Mouse (Mus musculus) ovary, adult 10 weeks (tissue): ENCODE results near the gene Mmp25. TPM values are rescaled to one million over a fixed set of nuclear protein-coding genes. Genes with fewer than 3 reads are reported as not detected.

Experiments used
- polyA plus RNA-seq: library from polyadenylated mRNA; stranded (reverse); fragments of 350-450 nt; fragmentation: Illumina TruSeq; extraction: RNeasy Lipid Tissue Mini Kit (QIAGEN cat#74804); gene quantifications from one replicate; pipeline ENCODE4 v1.2.3, GENCODE M21; 2014

The Mmp25 gene
- 0.26 TPM for polyA plus RNA-seq

GRCm38 (mm10) chr17:23644613-23645495 is at the start of gene Mmp25:
Gene Mmp25, minus strand, starts transcription at chr17:23645277.

GRCm38 (mm10) chr17:23683856-23684672 is 39.0 kb upstream of the Mmp25 start, which contains the start of gene Cldn9:
Gene Cldn9, minus strand, starts transcription at chr17:23684026.

GRCm38 (mm10) chr17:23679127-23679835 is 34.2 kb upstream of the Mmp25 start, which contains the start of gene Cldn6:
Gene Cldn6, plus strand, starts transcription at chr17:23679249.

GRCm38 (mm10) chr17:23677236-23677679 is 32.2 kb upstream of the Mmp25 start, which contains the start of gene Tnfrsf12a:
Gene Tnfrsf12a, minus strand, starts transcription at chr17:23677468.

GRCm38 (mm10) chr17:23673424-23674073 is 28.5 kb upstream of the Mmp25 start, which contains the start of the genes Hcfc1r1 and Thoc6:
Gene Hcfc1r1, plus strand, starts transcription at chr17:23673596.
Gene Thoc6, minus strand, starts transcription at chr17:23673882.

GRCm38 (mm10) chr17:23660117-23660875 is 15.2 kb upstream of the Mmp25 start, which contains the start of gene Bicdl2:
Gene Bicdl2, plus strand, starts transcription at chr17:23660506.

GRCm38 (mm10) chr17:23600641-23601622 is 44.1 kb downstream of the Mmp25 start, which contains the start of gene Zscan10:
Gene Zscan10, plus strand, starts transcription at chr17:23600856.

GRCm38 (mm10) chr17:23598582-23599552 is 46.2 kb downstream of the Mmp25 start, which contains the start of gene Zfp13:
Gene Zfp13, minus strand, starts transcription at chr17:23599487.

Other genes with a start within 250 kb of the Mmp25 start
- not detected for gene Vmn2r117, start 165.6 kb downstream of the Mmp25 start, polyA plus RNA-seq
- gene Zfp213, start 81.0 kb downstream of the Mmp25 start, polyA plus RNA-seq: 1.5 TPM
- not detected for gene Zfp13, start 45.8 kb downstream of the Mmp25 start, polyA plus RNA-seq
- not detected for gene Zscan10, start 44.4 kb downstream of the Mmp25 start, polyA plus RNA-seq
- not detected for gene Bicdl2, start 15.2 kb upstream of the Mmp25 start, polyA plus RNA-seq
- gene Hcfc1r1, start 28.3 kb upstream of the Mmp25 start, polyA plus RNA-seq: 3.5 TPM
- gene Thoc6, start 28.6 kb upstream of the Mmp25 start, polyA plus RNA-seq: 3.6 TPM
- not detected for gene Tnfrsf12a, start 32.2 kb upstream of the Mmp25 start, polyA plus RNA-seq
- gene Cldn6, start 34.0 kb upstream of the Mmp25 start, polyA plus RNA-seq: not detected
- gene Cldn9, start 38.7 kb upstream of the Mmp25 start, polyA plus RNA-seq: not detected
- gene 1520401A03Rik, start 77.5 kb upstream of the Mmp25 start, polyA plus RNA-seq: not detected
- gene Pkmyt1, start 81.1 kb upstream of the Mmp25 start, polyA plus RNA-seq: 0.46 TPM
- gene Paqr4, start 95.6 kb upstream of the Mmp25 start, polyA plus RNA-seq: 2.0 TPM
- not detected for gene Kremen2, start 100.6 kb upstream of the Mmp25 start, polyA plus RNA-seq
- gene Flywch1, start 126.3 kb upstream of the Mmp25 start, polyA plus RNA-seq: 0.34 TPM
- gene Flywch2, start 140.8 kb upstream of the Mmp25 start, polyA plus RNA-seq: not detected
- gene Srrm2, start 145.3 kb upstream of the Mmp25 start, polyA plus RNA-seq: 111 TPM
- 18.7 TPM for gene Elob, start 183.9 kb upstream of the Mmp25 start, polyA plus RNA-seq
- not detected for gene Prss33, start 190.8 kb upstream of the Mmp25 start, polyA plus RNA-seq
- gene Prss32, start 198.6 kb upstream of the Mmp25 start, polyA plus RNA-seq: not detected
- not detected for gene Prss41, start 198.9 kb upstream of the Mmp25 start, polyA plus RNA-seq
- not detected for gene Prss21, start 222.8 kb upstream of the Mmp25 start, polyA plus RNA-seq
- gene Dcpp1, start 235.6 kb upstream of the Mmp25 start, polyA plus RNA-seq: 1.3 TPM
- not detected for gene Dcpp2, start 235.6 kb upstream of the Mmp25 start, polyA plus RNA-seq